Mouse (Mus musculus) pancreas, adult 10 weeks (tissue): ENCODE results near the gene Klhl29. TPM values are rescaled to one million over a fixed set of nuclear protein-coding genes. Genes with fewer than 3 reads are reported as not detected.

Experiments used
- polyA plus RNA-seq: library from polyadenylated mRNA; stranded (reverse); fragments of 350-450 nt; fragmentation: Illumina TruSeq; extraction: RNeasy Lipid Tissue Mini Kit (QIAGEN cat#74804); gene quantifications from one replicate; pipeline ENCODE4 v1.2.3, GENCODE M21; 2015; ENCODE audit warnings: low read depth, low replicate concordance; ENCODE audit not compliant: insufficient read depth

Gene Klhl29
- polyA plus RNA-seq = 0.41 TPM

GRCm38 (mm10) chr12:5375616-5376461 lies at the start of gene Klhl29:
Klhl29 (minus strand) TSS chr12:5375682.

